Mouse (Mus musculus) small intestine, adult 2 months (tissue): ENCODE results near the gene Sptb.

Experiments used
- CTCF ChIP-seq: fragments of 200-500 bp; IDR thresholded peaks from 2 replicates; pipeline ENCODE4 v1.5.1; 2012; ENCODE audit warnings: low read depth, mild to moderate bottlenecking, control low read depth, inconsistent platforms, low read length, moderate library complexity, mixed read lengths; ENCODE audit not compliant: insufficient replicate concordance, insufficient read length; ENCODE audit errors: extremely low read depth
- POLR2A ChIP-seq: fragments of 200-500 bp; IDR thresholded peaks from 2 replicates; pipeline ENCODE4 v1.6.1; 2012; ENCODE audit warnings: low read depth, mild to moderate bottlenecking, control low read depth, inconsistent platforms, low read length, moderate library complexity

- TF ChIP-seq POLR2A (no peak), CTCF (no peak)
These were observed 119.3 kb downstream of the Sptb start for GRCm38 (mm10) chr12:76591037-76591436.
